Mouse (Mus musculus): ENCODE results near the gene Hoxd1.

DNA sequence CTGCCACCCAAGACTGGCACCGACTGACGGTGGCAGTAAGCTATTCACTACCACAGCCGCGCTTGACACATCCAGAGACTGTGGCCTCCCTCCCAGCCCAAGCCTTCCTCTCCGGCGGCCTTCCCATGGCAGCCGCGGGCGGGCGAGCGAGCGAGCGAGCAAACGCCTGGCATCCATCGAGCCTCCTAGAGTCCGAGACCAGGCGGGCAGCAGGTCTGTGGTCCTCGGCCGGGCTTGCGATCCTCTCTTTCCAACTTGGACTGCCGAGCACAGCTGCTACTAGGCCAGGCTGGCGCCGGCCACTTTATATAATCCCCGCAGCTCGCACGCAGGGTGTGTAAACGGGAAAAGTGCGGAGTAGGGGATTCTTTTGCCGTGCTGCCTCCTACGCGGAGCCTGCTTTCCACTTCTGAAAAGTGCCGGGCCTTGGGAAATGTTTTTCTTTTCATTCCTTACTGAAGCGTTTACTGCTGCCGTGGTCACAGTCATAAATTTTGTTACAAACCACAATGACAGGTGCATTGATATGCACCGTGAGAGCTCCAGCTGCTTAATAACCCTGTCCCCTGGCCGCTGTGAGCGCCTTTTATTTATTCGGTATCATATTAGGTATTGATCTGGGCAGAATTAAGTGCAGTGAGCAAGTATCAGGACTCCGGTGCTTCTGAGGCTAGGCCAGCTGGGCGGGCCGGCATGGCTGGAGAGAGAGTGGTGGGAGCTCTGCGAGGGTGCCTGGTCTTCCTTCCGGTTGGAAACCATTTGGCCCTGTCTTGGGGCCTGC is 22.3 kb upstream of the Hoxd1 start:
- no peak for TF ChIP-seq FLI1 (IDR thresholded peaks at IDR 0.05; ENCODE audit: low read length)
- TF ChIP-seq GATA1 (IDR thresholded peaks at IDR 0.05; ENCODE audit: borderline replicate concordance, low read length): no peak
